Mouse (Mus musculus): ENCODE results near the gene Gm17482. TPM values are rescaled to one million over a fixed set of nuclear protein-coding genes. Genes with fewer than 3 reads are reported as not detected.

The Gm17482 gene
- polyA plus RNA-seq, 1 experiment from 2014 or later, result not detected

DNA sequence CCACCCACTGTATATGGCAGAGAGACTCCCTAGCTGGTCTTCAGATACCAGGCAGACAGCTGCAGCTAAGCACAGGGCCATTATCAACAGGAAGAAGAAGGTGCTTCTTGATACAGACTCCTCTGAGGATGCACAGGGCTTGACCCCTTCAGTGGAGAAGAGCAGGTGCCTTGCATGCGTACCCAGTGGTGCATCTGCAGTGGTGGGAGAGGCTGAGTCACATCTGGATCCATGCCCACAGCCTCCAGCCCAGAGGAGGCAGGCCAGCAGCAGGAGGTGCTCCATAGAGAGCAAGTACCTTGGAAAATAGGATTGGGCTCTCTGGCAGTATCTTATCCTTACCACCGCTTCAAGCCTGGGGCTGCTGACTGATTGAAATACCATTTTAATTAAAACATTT lies 66.7 kb downstream of the Gm17482 start:
- Histone ChIP-seq H3K9me3 (replicated peaks) (no peaks in the 10 kb centered on the region), H3K27me3 (peaks cover 22% of the 10 kb centered on the region), H3K4me1 (replicated peaks) (peaks cover 5% of the 10 kb centered on the region), H3K4me3 (no peak overlapping the region), H3K4me2 (no peak overlapping the region), H3K36me3 (no peaks in the 10 kb centered on the region), H3K9ac (no peak overlapping the region), H3K27ac (no peak overlapping the region)
- WGBS, result 66% methylated on average over 2 of the region's 2 CpGs
- ATAC-seq (replicated peaks; ENCODE audit: insufficient number of reproducible peaks, insufficient read depth, low FRiP score, low read depth), result no peak

DNA sequence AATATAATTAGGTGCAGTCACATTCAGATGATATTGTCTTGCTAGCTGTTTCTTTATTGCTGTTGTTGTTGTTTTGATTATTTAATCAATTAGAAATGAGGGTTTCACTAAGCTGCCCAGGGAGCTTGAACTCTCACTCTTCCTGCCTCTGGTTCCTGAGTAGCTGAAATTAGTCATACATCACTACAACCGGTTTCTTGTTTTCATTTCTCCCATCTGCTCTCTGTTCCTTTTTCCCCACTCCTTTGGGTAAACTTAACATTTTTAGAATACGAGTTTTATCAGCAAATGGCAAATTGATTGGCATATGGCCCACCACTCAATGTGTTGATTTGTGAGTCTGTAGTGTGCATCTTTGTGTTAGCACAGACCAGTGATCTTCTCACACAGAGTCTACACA lies 80.0 kb downstream of the Gm17482 start:
- Histone ChIP-seq H3K27me3 (no peaks in the 10 kb centered on the region), H3K36me3 (no peaks in the 10 kb centered on the region), H3K4me1 (replicated peaks) (no peaks in the 10 kb centered on the region), H3K4me3 (no peak overlapping the region), H3K9ac (no peak overlapping the region), H3K27ac (no peak overlapping the region), H3K9me3 (replicated peaks) (no peaks in the 10 kb centered on the region), H3K4me2 (no peak overlapping the region)
- WGBS, result 46% methylated on average over 2 of the region's 2 CpGs
- no peak for ATAC-seq (replicated peaks; ENCODE audit: insufficient number of reproducible peaks, insufficient read depth, low FRiP score, low read depth)

Other genes starting within 250 kb of the Gm17482 start
- 29.7 and 35.2 TPM in 2 replicates for gene Tamm41, start 189.5 kb upstream of the Gm17482 start, polyA plus RNA-seq (2015; fragmentation: Nextera tagmentation; extraction: Ambion mirVana)
- 1.4 and 2.1 TPM in 2 replicates for gene Syn2, start 92.4 kb upstream of the Gm17482 start, polyA plus RNA-seq (2015; fragmentation: Nextera tagmentation; extraction: Ambion mirVana)
- gene Timp4, start 24.9 kb downstream of the Gm17482 start, polyA plus RNA-seq (2015; fragmentation: Nextera tagmentation; extraction: Ambion mirVana), result 0.48 and 0.90 TPM in 2 replicates
- 2.5 and 3.7 TPM in 2 replicates for gene Pparg, start 133.6 kb downstream of the Gm17482 start, polyA plus RNA-seq (2015; fragmentation: Nextera tagmentation; extraction: Ambion mirVana)